Mouse (Mus musculus) lung, postnatal 4 days (tissue): ENCODE data around the gene Mpv17.
A peak's percentile ranks its signal among the peaks of the same experiment; 100 is the strongest.

Experiments
- DNase-seq, 2 experiments: peaks; one replicate each; pipeline ENCODE4 v3.0.0; 2021

Gene Mpv17

DNA sequence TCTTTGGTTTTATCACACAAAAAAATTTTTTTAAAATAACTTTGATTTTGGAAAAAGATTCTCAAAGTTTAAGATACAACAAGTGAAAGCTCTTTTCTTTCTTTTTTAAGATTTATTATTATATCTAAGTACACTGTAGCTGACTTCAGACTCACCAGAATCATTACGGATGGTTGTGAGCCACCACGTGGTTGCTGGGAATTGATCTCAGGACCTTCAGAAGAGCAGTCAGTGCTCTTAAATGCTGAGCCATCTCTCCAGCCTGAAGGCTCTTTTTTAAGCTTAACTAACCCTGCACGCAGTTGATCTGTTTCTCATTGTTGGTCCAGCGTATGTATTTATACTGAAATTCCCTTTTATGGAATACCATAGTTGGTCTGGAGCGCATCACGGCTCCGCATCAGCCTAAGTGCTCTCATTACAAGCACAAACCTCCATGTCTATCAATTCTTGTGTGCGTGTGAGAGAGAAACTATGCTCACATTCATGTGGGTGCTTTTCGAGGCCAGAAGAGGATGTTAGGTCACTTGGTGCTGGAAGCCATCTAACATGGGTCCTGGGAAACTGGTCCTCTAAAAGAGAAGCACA, 27.2 kb upstream of the Mpv17 start:
- DNase-seq: no peak

DNA sequence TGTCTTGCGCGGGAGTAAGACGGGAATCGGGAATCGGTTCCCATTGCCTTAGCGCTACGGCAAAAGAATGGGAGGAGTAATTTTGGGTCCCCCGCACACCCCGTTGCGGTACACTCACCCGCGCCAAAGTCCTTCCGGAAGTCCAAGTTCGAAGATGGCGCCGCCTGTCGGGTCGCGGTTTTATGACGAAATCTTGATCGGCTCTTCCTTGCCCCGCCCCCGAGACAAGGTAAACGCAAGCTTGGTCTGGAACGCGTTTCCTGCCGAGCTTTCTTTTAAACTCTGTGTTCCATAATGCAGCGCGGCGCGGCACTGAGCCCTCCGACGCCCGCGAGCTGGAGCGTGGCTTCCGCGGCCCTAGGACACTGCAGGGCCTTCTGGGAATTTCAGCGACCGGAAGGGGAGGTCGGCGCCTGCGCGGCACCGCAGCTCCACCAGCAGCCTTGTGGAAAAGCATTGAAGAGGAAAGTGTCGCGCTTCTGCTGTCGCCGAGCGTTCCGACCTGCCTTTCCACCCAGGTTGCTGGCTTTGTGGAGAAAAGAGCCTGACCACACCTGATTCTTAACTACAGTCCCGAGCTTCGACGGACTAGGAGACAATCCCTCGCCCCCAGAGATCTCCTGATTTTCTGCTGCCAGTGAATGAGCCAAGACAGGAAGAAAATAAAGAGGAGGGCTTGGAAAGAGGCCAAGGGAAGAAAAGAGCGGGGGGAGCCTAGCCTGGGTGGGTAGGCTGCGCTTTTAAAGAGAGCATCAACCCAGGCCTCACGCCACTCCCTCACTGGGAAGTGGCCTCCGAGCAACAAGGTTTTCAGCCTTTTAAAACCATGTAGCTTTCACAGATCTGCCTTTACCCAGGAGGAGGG, 25.9 kb upstream of the Mpv17 start, which contains the start of the genes Gm29609 and Gtf3c2:
Gene Gm29609 (minus strand): TSS at position 146 of the 865 bp plus-strand sequence.
Gene Gtf3c2 (minus strand): TSS at position 379 of the 865 bp plus-strand sequence.
- DNase-seq: peak; percentile 95 to 97

DNA sequence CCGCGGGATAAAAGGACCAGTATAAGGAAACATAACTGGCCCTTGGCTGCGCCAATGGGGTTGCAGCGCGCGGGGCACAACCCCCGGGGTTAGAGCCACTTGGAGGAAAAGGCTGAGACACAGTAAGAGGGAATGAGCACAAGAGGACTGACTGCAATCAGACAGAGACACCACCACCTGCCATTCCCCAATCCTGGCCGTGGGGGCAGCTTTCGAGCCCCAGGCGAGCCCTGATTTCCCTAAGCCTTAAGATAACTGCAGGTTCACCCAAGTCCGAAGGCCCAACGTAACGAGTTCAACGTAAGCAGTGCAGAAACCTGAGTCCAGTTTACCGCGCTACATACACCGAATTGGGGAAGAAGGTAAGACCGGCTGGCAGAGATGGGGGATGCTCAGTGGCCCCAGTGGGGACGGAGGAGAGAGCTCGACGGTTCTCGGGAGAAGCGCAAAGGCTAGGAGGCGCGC, 25.3 kb upstream of the Mpv17 start:
- DNase-seq: peak in 1 of 2 experiments; percentile 35

DNA sequence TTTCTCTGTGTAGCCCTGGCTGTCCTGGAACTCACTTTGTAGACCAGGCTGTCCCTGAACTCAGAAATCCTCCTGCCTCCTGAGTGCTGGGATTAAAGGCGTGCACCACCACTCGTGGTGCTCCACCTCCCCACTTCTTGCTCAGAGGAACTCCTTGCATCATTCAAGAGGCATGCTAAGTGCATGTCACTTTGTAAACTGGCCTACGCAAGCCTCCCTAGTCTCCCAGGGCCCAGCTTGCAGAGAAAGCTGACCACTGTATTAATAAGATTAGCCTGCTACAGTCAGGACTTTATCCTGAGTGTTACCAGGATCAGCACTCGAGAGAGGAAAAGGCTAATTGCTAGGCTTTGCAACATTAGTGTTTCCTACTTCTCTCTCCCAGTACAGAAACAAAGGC, 14.6 kb upstream of the Mpv17 start:
- no peak for DNase-seq

DNA sequence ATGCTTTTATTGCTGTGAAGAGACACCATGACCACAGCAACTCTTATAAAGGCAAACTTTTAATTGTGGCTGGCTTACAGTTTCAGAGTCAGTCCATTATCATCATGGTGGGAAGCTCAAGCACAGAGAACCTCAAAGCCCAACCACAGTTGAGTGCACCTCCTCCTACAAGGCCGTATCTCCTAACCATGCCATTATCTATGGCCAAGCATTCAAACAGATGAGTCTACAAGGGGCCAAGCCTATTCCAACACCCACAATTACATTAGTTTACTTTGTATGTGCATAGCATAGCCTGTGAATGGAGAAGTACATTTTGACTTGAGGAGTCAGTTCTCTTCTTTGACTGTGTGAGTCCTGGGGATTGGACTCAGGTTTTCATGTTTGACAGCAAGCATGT, 10.8 kb upstream of the Mpv17 start:
- DNase-seq: no peak

DNA sequence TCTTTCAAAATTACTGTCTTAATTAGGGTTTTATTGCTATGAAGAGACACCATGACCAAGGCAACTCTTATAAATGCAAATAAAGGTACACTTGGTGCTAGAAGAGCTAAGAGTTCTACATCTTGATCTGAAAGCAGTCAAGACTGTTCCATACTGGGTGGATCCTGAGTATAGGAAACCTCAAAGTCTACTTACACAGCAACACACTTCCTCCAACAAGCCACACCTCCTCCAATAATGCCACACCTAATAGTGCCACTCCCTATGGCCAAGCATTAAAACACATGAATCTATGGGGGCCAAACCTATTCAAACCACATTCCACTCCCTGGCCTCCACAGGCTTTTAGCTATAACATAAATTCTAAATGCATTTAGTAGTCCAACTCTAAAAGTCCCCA, 8.4 kb upstream of the Mpv17 start:
- no peak for DNase-seq

DNA sequence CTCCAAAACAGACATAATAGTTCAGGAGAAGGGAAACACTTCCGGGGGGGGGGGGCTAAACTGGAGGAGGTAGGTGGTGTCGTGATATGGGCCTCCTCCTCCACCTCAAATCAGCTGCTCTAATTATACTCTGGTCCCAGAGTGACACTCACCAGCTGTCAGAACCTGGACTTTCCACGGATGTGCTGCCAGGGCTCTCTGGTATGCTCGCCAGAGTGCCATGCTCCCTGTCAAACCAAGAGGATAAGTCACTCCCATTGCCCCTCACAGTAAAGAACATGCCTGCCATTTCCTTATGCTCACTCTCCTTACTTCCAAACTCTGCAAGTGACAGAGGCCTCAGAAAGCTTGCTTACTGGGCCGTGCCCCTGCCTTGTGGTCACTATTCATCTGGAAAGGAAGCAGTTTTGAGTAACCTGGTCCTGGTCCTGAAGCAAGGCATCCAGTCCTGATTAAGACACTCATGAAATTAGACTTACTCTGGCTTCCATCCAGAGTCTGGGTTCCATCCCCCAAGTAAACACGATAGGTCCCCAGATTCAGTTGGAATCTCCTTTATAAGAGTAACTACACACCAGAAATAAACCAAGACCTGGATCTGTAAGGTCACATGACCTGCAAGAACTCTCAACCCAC, 417 bp downstream of the Mpv17 start:
- peak in 1 of 2 experiments; percentile 7 for DNase-seq

DNA sequence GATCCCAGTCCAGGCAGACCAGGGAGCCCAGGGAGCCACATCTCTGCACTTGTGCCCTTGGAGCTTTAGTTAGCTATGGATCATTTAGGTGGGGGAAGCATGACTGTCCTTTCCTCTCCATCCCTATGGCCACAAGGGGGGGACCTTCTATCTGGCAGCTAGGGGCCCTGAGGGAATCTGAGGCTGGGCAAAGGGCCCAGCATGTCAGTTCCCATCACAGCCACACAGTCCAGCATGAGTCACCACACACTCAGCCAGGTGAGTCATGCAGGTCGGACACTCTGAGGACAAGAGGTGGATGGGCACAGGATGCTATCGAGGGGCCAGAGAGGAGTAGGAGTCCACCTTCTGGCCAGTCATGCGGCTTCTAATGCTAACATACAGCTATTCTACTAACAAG, 2.3 kb downstream of the Mpv17 start:
- no peak for DNase-seq

DNA sequence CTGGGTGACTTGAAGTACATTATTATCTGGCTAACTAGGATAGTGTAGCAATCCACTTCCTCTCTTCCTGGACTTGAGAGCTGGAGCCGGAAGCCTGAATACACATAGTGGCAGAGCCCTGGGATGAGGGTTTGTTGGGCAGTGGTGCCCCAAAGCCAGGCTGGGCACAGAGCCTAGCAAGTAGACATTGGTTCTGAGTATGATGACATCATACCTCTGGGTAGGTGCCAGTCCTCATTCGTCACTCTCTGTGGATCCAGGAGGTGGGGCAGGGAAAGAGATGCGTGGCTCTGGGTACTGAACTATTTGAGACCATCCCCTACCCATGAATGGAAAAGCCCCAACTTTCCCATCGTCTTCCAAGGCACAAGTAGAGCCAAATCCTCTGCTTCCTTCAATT, 4.3 kb downstream of the Mpv17 start:
- no peak for DNase-seq

DNA sequence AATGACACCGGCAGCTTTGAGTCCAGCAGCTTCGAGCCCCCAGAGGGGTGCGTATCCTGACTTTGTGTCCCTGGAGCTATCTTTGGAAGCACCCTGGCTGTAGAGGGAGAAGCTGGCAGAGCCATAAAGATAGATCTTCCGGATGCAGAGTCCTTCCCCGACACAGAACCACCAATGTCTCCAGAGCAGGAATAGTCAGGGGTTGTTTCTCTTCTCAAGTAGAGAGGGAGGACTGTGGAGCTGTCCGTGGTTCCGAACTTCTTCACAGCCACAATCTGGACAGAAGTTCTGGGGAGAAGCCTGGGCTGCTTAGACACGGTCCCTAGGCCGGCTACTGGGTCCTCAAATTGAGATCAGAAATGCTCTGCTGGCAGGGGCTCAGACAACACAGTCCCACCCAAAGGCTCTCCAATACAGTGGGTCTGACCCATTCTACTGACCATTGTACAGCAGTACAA, 15.1 kb downstream of the Mpv17 start:
- peak in 1 of 2 experiments; percentile 20 for DNase-seq

DNA sequence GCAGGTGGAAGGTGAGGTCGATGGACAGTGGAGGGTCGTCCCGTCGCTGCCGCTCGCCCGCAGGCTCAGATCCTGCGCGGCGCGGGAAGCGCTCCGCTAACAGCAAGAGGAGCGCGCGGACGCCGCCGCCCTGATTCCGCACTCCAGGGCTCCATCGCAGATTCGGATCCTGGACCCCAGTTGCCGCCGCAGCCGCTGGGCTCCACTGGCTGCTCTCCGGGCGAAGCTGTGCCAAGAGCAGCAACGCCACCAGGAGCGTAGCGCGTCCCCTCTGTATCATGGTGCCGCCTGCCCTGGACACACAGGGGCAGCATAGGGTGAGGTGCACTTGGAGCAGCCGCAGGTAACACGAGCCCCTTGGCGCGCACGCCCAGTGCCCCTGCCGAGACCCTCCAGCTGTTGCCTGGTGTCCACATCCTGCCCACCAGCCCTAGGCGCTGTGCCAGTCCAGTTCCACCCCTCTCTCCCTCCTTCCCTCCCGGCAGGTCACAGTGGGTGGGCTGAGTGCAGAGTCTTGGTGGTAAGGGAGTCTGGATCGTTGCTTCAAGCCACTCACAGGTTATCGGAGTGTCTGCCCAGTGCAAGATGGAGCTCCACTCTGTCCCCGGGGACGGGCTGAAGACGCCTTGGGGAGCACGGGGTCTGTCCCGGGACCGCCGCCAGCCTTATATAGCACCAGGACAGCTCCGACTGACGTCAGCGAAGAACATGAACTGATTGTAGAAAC, 15.6 kb downstream of the Mpv17 start, which contains the start of gene Ucn:
Gene Ucn (minus strand): TSS at position 589 of the 727 bp plus-strand sequence.
- peak in 1 of 2 experiments; percentile 38 for DNase-seq

DNA sequence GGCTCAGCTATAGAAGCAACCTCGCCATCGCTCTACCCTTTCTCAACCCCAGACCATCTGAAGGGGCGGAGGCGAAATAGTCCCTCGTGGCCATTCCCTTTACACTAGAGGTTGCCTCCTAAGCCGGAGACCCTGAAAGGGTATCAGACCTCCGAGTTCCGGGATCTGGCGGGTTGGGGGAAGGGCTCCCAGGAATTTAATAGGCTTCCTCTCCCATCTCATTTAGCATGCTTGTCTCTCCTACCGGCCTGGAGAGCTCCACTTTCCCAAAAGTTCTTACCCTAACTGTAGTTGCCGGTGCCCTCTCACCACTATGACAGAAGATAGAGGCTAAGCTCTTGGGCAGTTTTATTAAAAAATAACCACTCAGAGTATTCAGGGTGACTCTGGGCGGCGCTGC, 16.4 kb downstream of the Mpv17 start:
- no peak for DNase-seq

DNA sequence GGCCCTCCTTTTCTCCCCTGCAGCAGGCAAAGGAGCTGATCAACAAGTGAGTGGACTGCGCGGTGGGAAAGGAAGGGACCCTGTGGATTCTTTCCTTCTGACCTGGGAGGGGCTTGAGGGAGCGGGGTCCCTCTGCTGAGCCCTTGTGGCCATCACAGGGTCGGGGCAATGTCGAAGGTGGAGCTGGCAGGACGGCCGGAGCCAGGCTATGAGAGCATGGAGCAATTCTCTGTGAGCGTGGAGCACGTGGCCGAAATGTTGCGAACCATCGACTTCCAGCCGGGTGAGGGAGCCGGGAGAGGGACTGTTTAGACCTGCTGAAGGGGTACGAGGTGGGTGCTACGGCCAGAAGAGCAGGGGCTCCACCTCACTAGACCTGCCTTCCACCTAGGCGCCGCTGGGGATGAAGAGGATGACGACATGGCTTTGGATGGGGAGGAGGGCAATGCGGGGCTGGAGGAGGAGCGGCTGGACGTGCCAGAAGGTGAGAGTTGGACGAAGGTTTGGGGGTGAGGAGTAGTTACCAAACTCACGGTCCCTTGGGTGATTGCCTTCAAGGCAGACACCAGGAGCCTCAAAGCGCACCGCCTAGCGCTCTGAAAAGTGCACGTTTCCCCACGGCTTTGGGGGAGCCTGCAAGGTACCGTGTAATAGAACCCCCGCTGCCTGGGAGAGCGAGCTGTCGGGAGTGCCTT, 17.2 kb downstream of the Mpv17 start:
- no peak for DNase-seq

DNA sequence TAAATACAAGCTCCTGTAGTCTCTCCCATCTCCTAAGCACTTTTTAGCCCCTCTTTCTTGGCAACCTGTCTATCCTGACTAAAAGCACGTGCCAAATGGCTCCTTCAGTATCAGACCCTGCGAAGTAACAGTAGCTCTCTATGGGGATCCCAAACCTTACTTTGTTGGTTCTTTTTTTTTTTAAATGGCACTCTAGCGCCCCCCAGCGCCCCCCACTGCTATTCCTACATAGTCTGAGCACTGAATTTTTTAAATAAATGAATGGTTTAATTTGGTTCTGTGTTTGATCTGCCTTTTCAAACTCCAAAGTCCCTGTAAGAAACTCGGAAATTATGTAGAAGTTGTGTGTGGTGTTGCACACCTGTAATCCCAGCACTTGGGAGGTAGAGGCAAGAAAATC, 28.0 kb downstream of the Mpv17 start:
- no peak for DNase-seq

DNA sequence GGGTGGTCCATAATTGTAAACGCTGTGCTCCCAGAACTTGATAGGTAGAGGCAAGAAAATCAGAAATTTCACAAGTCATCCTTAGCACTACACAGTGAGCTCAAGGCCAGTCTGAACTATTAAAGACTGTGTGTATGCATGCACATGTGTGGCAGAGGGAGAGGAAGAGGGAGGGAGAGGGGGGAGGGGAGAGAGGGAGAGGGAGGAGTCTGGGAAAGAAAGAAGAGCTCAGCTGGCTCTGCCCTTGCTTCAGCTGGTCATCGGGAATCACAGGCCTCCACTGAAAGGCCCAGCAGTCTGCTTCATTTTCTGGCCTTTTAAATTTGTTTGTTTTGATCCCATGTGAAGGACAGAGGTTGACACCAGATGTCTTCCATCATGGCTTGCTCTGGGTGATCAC, 30.6 kb downstream of the Mpv17 start:
- no peak for DNase-seq

DNA sequence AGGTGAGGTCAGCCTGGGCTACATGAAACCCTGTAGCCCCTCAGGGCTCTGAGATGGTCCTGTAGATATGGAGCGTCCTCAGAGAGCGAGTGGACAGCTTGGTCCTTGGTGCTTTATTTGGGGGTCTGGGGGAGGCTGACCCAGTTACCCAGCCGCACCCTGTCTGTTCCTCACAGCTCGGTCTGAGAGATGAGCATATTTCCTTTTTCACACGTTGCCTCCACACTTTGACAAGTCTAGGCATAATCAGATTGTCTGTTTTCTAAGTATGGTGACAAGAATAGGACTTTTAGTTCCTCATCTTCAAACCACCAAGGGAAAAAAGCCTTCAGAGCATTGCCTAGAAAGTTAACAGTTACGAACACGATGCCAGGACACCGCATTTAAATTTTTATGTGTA, 32.9 kb downstream of the Mpv17 start:
- DNase-seq: no peak

DNA sequence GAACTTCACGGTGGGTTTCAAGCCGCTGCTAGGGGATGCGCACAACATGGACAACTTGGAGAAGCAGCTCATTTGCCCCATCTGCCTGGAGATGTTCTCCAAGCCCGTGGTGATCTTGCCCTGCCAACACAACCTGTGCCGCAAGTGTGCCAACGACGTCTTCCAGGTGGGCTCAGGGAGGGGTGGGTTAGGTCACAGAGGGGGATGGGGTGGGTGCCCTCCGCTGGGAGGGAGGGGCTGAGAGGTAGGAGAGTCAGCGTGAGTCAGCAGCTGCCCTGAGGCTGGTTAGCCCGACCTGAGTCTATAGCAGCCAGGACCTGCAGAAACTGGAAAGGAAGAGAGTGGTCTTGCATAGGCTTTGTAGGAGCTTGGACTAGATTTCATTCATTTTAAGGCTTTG, 37.1 kb downstream of the Mpv17 start:
- no peak for DNase-seq

DNA sequence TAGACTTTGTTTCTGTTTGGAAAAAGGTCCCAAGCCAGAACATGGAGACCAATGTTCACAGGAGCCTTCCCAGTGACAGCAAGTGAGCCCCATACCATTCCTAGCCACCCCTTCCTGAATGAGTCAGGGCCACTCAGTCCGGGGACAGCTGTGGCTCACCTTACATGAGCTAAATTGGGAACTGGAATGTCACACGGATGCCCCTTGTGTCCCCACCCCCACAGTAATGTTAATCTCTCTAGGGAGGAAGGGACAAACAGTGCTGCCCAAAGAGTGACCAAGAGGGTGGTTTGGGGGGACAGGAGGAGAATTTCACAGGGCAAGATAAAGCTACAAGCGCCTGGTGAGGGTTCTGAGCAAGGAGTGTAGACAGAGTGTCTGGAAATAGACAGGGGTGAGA, 37.7 kb downstream of the Mpv17 start, which contains the start of gene Trim54:
Gene Trim54 (plus strand): TSS at position 359 of the 400 bp plus-strand sequence.
- no peak for DNase-seq

DNA sequence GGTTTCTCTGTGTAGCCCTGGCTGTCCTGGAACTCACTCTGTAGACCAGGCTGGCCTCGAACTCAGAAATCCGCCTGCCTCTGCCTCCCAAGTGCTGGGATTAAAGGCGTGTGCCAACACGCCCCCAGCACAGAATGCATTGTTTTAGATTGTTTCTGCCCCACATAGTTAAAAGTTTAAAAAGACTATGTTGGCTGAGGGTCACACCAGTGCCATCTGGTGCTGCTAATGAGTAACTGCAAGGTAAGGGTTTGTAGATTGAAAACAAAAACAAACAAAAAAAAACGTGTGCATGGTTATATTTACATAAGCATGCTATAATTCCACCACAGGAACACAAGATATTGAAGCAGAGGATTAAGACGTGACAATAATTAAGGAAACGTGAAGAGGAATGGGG, 43.3 kb downstream of the Mpv17 start:
- DNase-seq: no peak

DNA sequence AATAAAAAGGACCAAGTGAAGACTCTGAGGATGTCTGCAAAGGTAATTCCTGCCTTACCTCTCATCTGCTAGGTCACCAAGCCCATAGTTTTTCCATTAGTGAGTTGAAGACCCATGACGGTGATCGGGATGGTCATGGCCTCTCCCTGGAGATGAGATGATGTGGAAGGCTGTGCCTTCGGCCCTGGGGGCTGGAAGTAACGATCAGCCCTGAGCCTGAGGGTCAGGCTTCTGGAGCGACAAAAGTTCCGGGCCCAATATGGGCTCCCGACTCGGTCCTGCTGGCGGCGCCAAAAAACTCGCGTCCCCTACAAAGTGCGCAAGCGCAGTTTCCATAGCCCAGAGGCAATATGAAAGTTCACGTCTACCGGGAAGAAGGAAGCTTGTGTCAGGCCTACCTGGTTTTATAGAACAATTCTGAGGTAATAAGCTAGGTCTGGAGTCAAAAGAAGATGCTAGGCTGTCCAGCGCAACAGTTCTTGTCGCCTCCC, 46.0 kb downstream of the Mpv17 start, which contains the start of gene Slc30a3:
Gene Slc30a3 (minus strand): TSS at position 238 of the 491 bp plus-strand sequence.
- DNase-seq: no peak

DNA sequence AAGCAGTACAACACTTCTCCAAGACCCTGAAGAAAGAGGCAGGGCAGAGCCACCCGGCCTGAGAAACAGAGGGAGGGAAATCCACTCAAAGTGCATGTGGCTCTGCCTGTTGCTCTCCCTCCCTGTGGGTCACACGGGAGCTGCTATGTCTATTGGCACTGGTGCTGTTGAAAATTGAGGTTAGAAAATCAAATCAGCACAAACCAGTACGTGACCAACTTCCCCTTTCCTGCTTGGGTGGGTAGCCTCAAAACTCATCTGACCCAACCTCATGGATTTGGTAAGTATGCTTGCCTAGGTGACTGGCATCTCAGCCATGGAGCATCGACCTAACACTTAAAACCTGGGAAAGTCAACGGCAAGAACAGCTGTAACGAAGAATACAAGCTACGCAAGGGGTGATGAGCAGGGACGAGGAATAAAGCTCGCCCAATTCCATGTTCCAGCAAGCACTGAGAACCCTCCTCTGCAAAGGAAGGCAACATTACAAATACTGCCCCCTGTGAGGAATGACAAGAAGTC, 48.2 kb downstream of the Mpv17 start, which contains the start of gene Dnajc5g:
Gene Dnajc5g (plus strand): TSS at position 472 of the 522 bp plus-strand sequence.
- DNase-seq: no peak
